35 mouse cellular contexts compared by ENCODE assay signal in the genomic region with DNA sequence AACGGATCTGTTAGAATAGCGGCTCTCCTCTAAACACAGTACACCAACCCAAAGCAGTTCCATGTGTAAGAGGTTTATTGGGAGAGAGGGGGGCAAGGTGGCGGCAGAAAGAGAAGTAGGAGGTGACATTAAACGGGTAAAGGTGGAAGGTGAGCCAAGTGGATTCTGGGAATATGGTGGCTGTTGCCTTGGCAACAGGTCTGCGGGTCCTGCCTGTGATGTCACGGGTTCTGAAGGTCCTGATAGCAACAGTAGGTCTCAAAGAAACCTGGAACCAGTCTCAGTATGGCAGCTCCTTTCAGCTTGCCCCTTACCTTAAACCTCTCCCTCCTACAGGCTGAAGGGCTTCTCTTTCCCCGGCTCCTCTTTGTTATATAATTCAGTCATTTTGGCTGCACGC. TPM values are rescaled to one million over a fixed set of nuclear protein-coding genes. Genes with fewer than 3 reads are reported as not detected.
"Had no signal": no experiment of that assay in that cellular context is flagged by ENCODE, and none has a peak within 500 bp of the region (broad histone marks: within the 10 kb centered on the region; RNA-seq: fewer than 3 reads in every experiment).

No protein-coding gene starts in this region.

- H3K27me3 ChIP-seq: heart, embryonic 12.5 days; hindbrain, embryonic 12.5 days; intestine, embryonic 15.5 days; kidney, embryonic 15.5 days; limb, embryonic 13.5 days; limb, embryonic 15.5 days; liver, embryonic 12.5 days had no signal

- H3K4me3 ChIP-seq: gastrocnemius, adult 2 months; heart, embryonic 10.5 days; heart, embryonic 12.5 days; hindbrain, embryonic 10.5 days; hindbrain, embryonic 12.5 days; intestine, embryonic 15.5 days; kidney, embryonic 15.5 days; limb, embryonic 13.5 days; limb, embryonic 15.5 days; liver, embryonic 12.5 days had no signal

- H3K4me1 ChIP-seq: heart, embryonic 10.5 days; heart, embryonic 12.5 days; hindbrain, embryonic 10.5 days; hindbrain, embryonic 12.5 days; intestine, embryonic 15.5 days; kidney, embryonic 15.5 days; liver, embryonic 12.5 days had no signal

- ATAC-seq: hindbrain, embryonic 16.5 days; inflammation-experienced regulatory T-cells, adult 6 months; intestine, embryonic 15.5 days; intestine, postnatal 0 days; liver, embryonic 12.5 days had no signal

- H3K27ac ChIP-seq: gastrocnemius, adult 2 months; heart, embryonic 10.5 days; hindbrain, embryonic 10.5 days; hindbrain, embryonic 12.5 days; hindbrain, embryonic 14.5 days; intestine, embryonic 15.5 days; kidney, embryonic 15.5 days; kidney, postnatal 0 days; limb, embryonic 13.5 days; limb, embryonic 15.5 days; liver, embryonic 12.5 days; liver, embryonic 14.5 days had no signal

- H3K36me3 ChIP-seq: heart, embryonic 10.5 days; heart, embryonic 12.5 days; hindbrain, embryonic 10.5 days; hindbrain, embryonic 12.5 days; intestine, embryonic 15.5 days; kidney, embryonic 15.5 days; limb, embryonic 13.5 days; limb, embryonic 15.5 days; liver, embryonic 12.5 days had no signal

- DNase-seq: gastrocnemius, adult 2 months; gastrocnemius, postnatal 10 days; gastrocnemius, postnatal 25 days; heart, adult 18-20 months; heart, postnatal 10 days; heart, postnatal 4 days; kidney, adult 2 months; kidney, adult 9 months; kidney, postnatal 14 days; kidney, postnatal 36 days; layer of hippocampus, adult 9-11 months; layer of hippocampus, postnatal 36 days; left cerebral cortex, postnatal 4 days had no signal

- H3K9me3 ChIP-seq: heart, embryonic 10.5 days; heart, embryonic 12.5 days; hindbrain, embryonic 10.5 days; hindbrain, embryonic 12.5 days; intestine, embryonic 15.5 days; kidney, embryonic 15.5 days; limb, embryonic 13.5 days; limb, embryonic 15.5 days; liver, embryonic 12.5 days had no signal

- H3K9ac ChIP-seq: heart, embryonic 12.5 days; hindbrain, embryonic 12.5 days; hindbrain, embryonic 14.5 days; intestine, embryonic 15.5 days; kidney, embryonic 15.5 days; limb, embryonic 13.5 days; limb, embryonic 15.5 days; liver, embryonic 12.5 days; liver, embryonic 14.5 days had no signal

- H3K4me2 ChIP-seq: heart, embryonic 12.5 days; hindbrain, embryonic 12.5 days; hindbrain, embryonic 14.5 days; intestine, embryonic 15.5 days; kidney, embryonic 15.5 days; limb, embryonic 13.5 days; limb, embryonic 15.5 days; liver, embryonic 12.5 days had no signal

RNA-seq across cellular contexts. Expression of gene Wdr95, which starts 25.9 kb away (rescaled TPM):
- total RNA-seq: gastrocnemius, postnatal 25 days; granulocyte monocyte progenitor cell, adult 5-6 weeks; heart, adult 18-20 months; heart, adult 8-10 months; heart, postnatal 10 days; heart, postnatal 25 days; liver, adult 2 months had no signal
- polyA plus RNA-seq: heart, embryonic 10.5 days; heart, embryonic 14.5 days; hindbrain, embryonic 12.5 days; intestine, embryonic 15.5 days; intestine, postnatal 0 days; kidney, embryonic 15.5 days; large intestine, adult 2 months; limb, embryonic 11.5 days; liver, adult 2 months; liver, embryonic 12.5 days; liver, embryonic 14.5 days had no signal
